Mouse (Mus musculus): ENCODE results near the gene Stag1. TPM values are rescaled to one million over a fixed set of nuclear protein-coding genes. Genes with fewer than 3 reads are reported as not detected.

The Stag1 gene
- 38.0 and 69.9 TPM in 2 replicates for polyA plus RNA-seq (2014; fragmentation: Nextera tagmentation; extraction: Ambion mirVana)

DNA sequence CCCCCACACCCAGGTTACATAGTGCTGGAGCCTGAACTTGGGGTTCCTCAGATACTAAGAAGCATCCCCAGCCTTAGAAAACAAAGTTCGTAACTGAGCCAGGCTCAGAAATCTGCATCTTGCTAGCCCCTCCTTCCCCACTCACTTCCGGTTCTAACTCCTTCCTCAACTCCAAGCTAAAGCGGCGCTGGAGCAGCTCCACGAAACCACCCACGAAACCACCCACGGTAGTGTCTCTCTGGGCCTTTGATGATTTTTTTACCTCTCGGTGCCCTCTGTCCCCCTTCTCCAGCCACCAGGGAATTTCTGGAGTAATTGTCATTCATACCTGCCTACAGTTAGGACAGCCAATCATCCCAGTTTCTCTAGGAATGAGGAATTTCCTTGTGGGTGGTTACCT lies at the start of gene Stag1:
TSS of gene Stag1 (plus strand) at position 253 of the 400 bp plus-strand sequence.
- no peak within 1 kb of the TSS for H3K4me2 ChIP-seq (replicated peaks; ENCODE audit: low read depth, low read length)
- H3K27ac ChIP-seq (ENCODE audit: low read depth, low read length), result no peak within 1 kb of the TSS
- H3K4me1 ChIP-seq (ENCODE audit: control insufficient read depth, insufficient read depth, low read length), result no peaks in the 10 kb centered on the region
- H3K36me3 ChIP-seq (ENCODE audit: control insufficient read depth, insufficient read depth, low read length), result no peaks in the 10 kb centered on the region
- no peak for ATAC-seq (ENCODE audit: low FRiP score, low TSS enrichment)
- no peaks in the 10 kb centered on the region for H3K27me3 ChIP-seq (ENCODE audit: control insufficient read depth, insufficient read depth, low read length)
- no peaks in the 10 kb centered on the region for H3K9me3 ChIP-seq (ENCODE audit: control insufficient read depth, low read length)
- H3K9ac ChIP-seq (ENCODE audit: low read depth, low read length), result no peak within 1 kb of the TSS
- 83% methylated on average over 8 of the region's 8 CpGs for WGBS
- H3K4me3 ChIP-seq (ENCODE audit: low read length), result no peak within 1 kb of the TSS

DNA sequence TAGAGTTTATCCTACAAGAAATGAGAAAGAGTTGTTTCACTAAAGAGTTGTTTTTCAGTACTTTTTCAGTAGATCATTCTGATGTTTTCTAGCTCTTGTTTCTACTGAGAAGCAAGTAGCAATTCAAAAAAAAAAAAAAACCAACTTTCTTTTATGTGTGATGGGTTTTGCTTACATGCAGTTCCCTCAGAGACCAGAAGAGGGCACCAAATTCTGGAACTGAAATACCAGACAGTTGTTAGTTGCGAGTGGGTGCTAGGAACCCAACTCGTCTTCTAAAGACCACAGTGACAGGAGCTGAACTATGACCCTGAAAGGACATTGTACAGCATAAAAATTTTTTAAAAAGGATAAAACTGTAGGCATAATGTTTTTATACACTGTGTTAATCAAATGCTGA lies 49.3 kb upstream of the Stag1 start:
- H3K4me2 ChIP-seq (replicated peaks; ENCODE audit: low read depth, low read length), result no peak overlapping the region
- peaks cover 9% of the 10 kb centered on the region for H3K9me3 ChIP-seq (ENCODE audit: control insufficient read depth, low read length)
- WGBS, result 99% methylated on average over 2 of the region's 2 CpGs
- no peak overlapping the region for H3K9ac ChIP-seq (ENCODE audit: low read depth, low read length)
- H3K36me3 ChIP-seq (ENCODE audit: control insufficient read depth, insufficient read depth, low read length), result no peaks in the 10 kb centered on the region
- H3K27ac ChIP-seq (ENCODE audit: low read depth, low read length), result no peak overlapping the region
- H3K4me1 ChIP-seq (ENCODE audit: control insufficient read depth, insufficient read depth, low read length), result peaks cover 13% of the 10 kb centered on the region; the same call in 1 of the 2 replicates
- H3K27me3 ChIP-seq (ENCODE audit: control insufficient read depth, insufficient read depth, low read length), result no peaks in the 10 kb centered on the region
- ATAC-seq (ENCODE audit: low FRiP score, low TSS enrichment), result no peak
- H3K4me3 ChIP-seq (ENCODE audit: low read length), result no peak overlapping the region

- Histone ChIP-seq H3K4me3 (ENCODE audit: low read length) (no peak overlapping the region), H3K4me2 (replicated peaks; ENCODE audit: low read depth, low read length) (no peak overlapping the region), H3K36me3 (ENCODE audit: control insufficient read depth, insufficient read depth, low read length) (no peaks in the 10 kb centered on the region), H3K27me3 (ENCODE audit: control insufficient read depth, insufficient read depth, low read length) (no peaks in the 10 kb centered on the region), H3K4me1 (ENCODE audit: control insufficient read depth, insufficient read depth, low read length) (no peaks in the 10 kb centered on the region), H3K9ac (ENCODE audit: low read depth, low read length) (no peak overlapping the region), H3K9me3 (ENCODE audit: control insufficient read depth, low read length) (0 out of 2 replicates have a peak, but pooled peaks cover 4% of the 10 kb centered on the region), H3K27ac (ENCODE audit: low read depth, low read length) (no peak overlapping the region)
- ATAC-seq (ENCODE audit: low FRiP score, low TSS enrichment), result no peak
- 82% methylated on average over 5 of the region's 5 CpGs for WGBS
Measured at GRCm38 (mm10) chr9:100555686-100556085, 41.9 kb upstream of the Stag1 start.

GRCm38 (mm10) chr9:100558023-100558573 lies 39.5 kb upstream of the Stag1 start:
- H3K4me1 ChIP-seq (ENCODE audit: control insufficient read depth, insufficient read depth, low read length), result no peaks in the 10 kb centered on the region
- H3K27ac ChIP-seq (ENCODE audit: low read depth, low read length), result no peak overlapping the region
- H3K9me3 ChIP-seq (ENCODE audit: control insufficient read depth, low read length), result no peaks in the 10 kb centered on the region
- no peaks in the 10 kb centered on the region for H3K27me3 ChIP-seq (ENCODE audit: control insufficient read depth, insufficient read depth, low read length)
- no peak overlapping the region for H3K4me3 ChIP-seq (ENCODE audit: low read length)
- H3K36me3 ChIP-seq (ENCODE audit: control insufficient read depth, insufficient read depth, low read length), result no peaks in the 10 kb centered on the region
- no peak overlapping the region for H3K9ac ChIP-seq (ENCODE audit: low read depth, low read length)
- H3K4me2 ChIP-seq (replicated peaks; ENCODE audit: low read depth, low read length), result no peak overlapping the region
- ATAC-seq (ENCODE audit: low FRiP score, low TSS enrichment), result no peak
- WGBS, result 77% methylated on average over 4 of the region's 4 CpGs

GRCm38 (mm10) chr9:100558991-100559390 lies 38.6 kb upstream of the Stag1 start:
- Histone ChIP-seq H3K4me3 (ENCODE audit: low read length) (no peak overlapping the region), H3K27ac (ENCODE audit: low read depth, low read length) (no peak overlapping the region), H3K27me3 (ENCODE audit: control insufficient read depth, insufficient read depth, low read length) (no peaks in the 10 kb centered on the region), H3K4me2 (replicated peaks; ENCODE audit: low read depth, low read length) (no peak overlapping the region), H3K4me1 (ENCODE audit: control insufficient read depth, insufficient read depth, low read length) (no peaks in the 10 kb centered on the region), H3K9ac (ENCODE audit: low read depth, low read length) (no peak overlapping the region), H3K9me3 (ENCODE audit: control insufficient read depth, low read length) (no peaks in the 10 kb centered on the region), H3K36me3 (ENCODE audit: control insufficient read depth, insufficient read depth, low read length) (no peaks in the 10 kb centered on the region)
- no peak for ATAC-seq (ENCODE audit: low FRiP score, low TSS enrichment)

DNA sequence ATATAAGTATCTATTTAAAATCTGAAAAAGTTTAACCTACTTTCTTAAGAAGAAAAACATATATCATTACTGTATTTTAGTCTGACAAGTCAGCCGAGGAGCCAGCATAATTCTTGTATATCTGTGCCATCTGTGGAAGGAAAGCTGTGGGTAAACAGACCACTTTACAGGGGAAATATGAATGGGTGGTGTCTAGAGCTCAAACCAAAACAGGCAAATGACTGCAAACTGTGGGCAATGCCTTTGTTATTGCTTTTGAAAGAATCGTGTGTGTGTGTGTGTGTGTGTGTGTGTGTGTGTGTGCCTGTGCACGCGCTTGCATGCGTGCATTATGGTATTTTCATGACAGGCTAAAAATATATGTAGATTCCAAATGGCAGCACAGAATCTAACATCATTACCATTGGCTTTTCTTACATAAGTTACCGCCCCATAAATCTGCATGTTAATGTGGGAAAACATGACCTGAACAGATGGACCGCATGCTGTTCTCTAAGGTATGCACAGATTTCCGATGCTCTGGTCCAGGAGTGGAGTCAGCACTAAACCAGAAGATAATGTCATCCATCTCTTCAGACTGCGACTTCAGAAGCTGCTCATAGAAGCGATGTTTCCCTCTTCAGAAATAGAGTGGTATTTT lies 37.2 kb upstream of the Stag1 start:
- 84% methylated on average over 10 of the region's 10 CpGs for WGBS
- H3K4me1 ChIP-seq (ENCODE audit: control insufficient read depth, insufficient read depth, low read length), result no peaks in the 10 kb centered on the region
- no peaks in the 10 kb centered on the region for H3K27me3 ChIP-seq (ENCODE audit: control insufficient read depth, insufficient read depth, low read length)
- ATAC-seq (ENCODE audit: low FRiP score, low TSS enrichment), result no peak
- H3K9ac ChIP-seq (ENCODE audit: low read depth, low read length), result no peak overlapping the region
- no peaks in the 10 kb centered on the region for H3K9me3 ChIP-seq (ENCODE audit: control insufficient read depth, low read length)
- no peak overlapping the region for H3K4me3 ChIP-seq (ENCODE audit: low read length)
- H3K27ac ChIP-seq (ENCODE audit: low read depth, low read length), result no peak overlapping the region
- H3K36me3 ChIP-seq (ENCODE audit: control insufficient read depth, insufficient read depth, low read length), result no peaks in the 10 kb centered on the region
- H3K4me2 ChIP-seq (replicated peaks; ENCODE audit: low read depth, low read length), result no peak overlapping the region

DNA sequence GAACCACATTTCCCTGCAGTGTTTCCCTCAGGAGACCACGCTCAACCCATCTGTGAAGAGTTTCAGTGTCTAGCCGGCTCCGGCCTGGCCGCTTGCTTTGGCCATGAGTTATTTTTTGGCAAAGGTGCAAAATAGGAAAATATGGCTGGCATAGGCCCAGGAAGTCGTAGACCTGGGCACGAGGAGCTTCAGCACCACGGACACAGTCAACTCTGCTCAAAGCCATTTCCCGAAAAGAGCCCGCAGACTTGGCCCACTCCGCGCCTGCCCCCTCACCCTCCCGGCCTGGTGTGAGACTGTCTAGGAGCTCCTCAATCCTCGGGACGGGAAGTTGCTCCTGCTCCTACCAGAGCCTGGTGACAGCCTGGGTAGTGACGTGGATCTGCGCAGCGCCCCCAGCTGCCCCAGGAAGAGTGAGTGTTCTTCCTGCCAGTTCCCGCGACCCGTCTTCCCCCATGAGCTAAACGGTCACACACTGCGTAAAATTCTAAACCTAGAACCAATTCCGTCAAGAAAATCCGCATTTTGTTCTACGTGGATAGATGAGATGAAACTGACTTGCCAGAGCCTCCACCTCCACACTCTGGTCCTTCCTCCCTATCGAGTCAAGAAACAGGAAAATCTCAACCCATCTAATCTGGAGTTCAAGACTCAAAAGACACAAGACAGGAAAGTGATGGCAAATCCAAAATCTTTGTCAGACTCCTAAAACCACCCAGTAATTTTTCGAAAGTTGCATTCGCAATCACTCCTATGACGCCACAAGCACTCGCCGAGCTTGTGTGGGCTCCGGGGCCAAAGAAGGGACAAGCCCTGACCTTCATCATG lies 27.6 kb upstream of the Stag1 start:
- Histone ChIP-seq H3K4me1 (ENCODE audit: control insufficient read depth, insufficient read depth, low read length) (no peaks in the 10 kb centered on the region), H3K9ac (ENCODE audit: low read depth, low read length) (peak overlapping the region; percentile 70; the same call in 1 of the 2 replicates), H3K4me3 (ENCODE audit: low read length) (peak overlapping the region; percentile 70), H3K27ac (ENCODE audit: low read depth, low read length) (no peak overlapping the region), H3K27me3 (ENCODE audit: control insufficient read depth, insufficient read depth, low read length) (no peaks in the 10 kb centered on the region), H3K9me3 (ENCODE audit: control insufficient read depth, low read length) (no peaks in the 10 kb centered on the region), H3K4me2 (replicated peaks; ENCODE audit: low read depth, low read length) (peak overlapping the region; percentile 97), H3K36me3 (ENCODE audit: control insufficient read depth, insufficient read depth, low read length) (no peaks in the 10 kb centered on the region)
- peak; percentile 78; the same call in 1 of the 2 replicates for ATAC-seq (ENCODE audit: low FRiP score, low TSS enrichment)
- 10% methylated on average over 32 of the region's 32 CpGs for WGBS

DNA sequence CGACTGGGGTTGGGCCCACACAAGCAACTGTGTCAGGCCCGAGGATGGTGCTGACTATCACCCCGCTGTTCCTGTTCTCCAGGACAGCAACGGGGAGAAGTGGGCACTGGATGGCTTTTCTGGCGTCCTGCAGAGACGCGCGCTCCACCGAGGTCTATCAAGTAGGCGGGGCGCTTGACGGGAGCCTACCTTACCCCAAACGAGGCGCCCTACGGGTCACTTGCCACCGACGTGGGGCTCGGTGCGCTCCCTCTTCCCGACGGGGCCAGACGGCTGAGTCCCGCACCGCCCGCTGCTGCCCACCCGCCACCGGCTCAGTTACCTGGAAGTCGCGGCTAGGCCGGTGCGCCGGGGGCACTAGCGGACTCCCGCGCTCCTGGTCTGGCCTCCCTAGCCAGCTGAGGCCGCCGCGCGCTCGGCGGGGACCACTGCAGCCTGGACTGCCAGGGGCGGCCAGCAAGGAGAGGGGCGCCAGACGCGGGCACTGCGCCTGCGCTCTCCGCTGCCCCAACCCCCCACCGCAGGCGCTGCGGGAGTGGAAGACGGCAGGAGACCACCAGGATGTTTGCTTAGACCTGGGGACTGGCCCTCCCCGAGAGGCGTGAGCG lies 26.9 kb upstream of the Stag1 start, which contains the start of gene Slc35g2:
TSS of gene Slc35g2 (minus strand) at position 465 of the 608 bp plus-strand sequence.
- H3K36me3 ChIP-seq (ENCODE audit: control insufficient read depth, insufficient read depth, low read length), result no peaks in the 10 kb centered on the region
- WGBS, result under 1% methylated on average over 54 of the region's 55 CpGs
- H3K4me2 ChIP-seq (replicated peaks; ENCODE audit: low read depth, low read length), result peak within 1 kb of the TSS; percentile 97
- peak within 1 kb of the TSS; percentile 70 for H3K4me3 ChIP-seq (ENCODE audit: low read length)
- H3K27me3 ChIP-seq (ENCODE audit: control insufficient read depth, insufficient read depth, low read length), result no peaks in the 10 kb centered on the region
- peak; percentile 90 for ATAC-seq (ENCODE audit: low FRiP score, low TSS enrichment)
- H3K9ac ChIP-seq (ENCODE audit: low read depth, low read length), result peak within 1 kb of the TSS; percentile 70
- no peaks in the 10 kb centered on the region for H3K4me1 ChIP-seq (ENCODE audit: control insufficient read depth, insufficient read depth, low read length)
- H3K9me3 ChIP-seq (ENCODE audit: control insufficient read depth, low read length), result no peaks in the 10 kb centered on the region
- H3K27ac ChIP-seq (ENCODE audit: low read depth, low read length), result no peak within 1 kb of the TSS

Data from kidney, embryonic 14.5 days (tissue).